Mouse (Mus musculus): ENCODE results near the gene Fscn3.

Fscn3 gene

GRCm38 (mm10) chr6:28428290-28428689 lies 701 bp downstream of the Fscn3 start, which contains the start of gene Gcc1:
Gene Gcc1 (minus strand): TSS chr6:28428390.
- no peak for DNase-seq

- DNase-seq, result no peak
Observed at GRCm38 (mm10) chr6:28429870-28430269, 2.3 kb downstream of the Fscn3 start.

GRCm38 (mm10) chr6:28430795-28431537 lies 3.4 kb downstream of the Fscn3 start:
- DNase-seq, result no peak

GRCm38 (mm10) chr6:28431538-28431855 lies 3.9 kb downstream of the Fscn3 start:
- DNase-seq, result no peak

- DNase-seq, result no peak
Observed at GRCm38 (mm10) chr6:28447937-28448336, 20.3 kb downstream of the Fscn3 start.

GRCm38 (mm10) chr6:28449253-28449652 lies 21.7 kb downstream of the Fscn3 start, which contains the start of gene Pax4:
Gene Pax4 (minus strand): TSS chr6:28449353.
- no peak for DNase-seq

- peak; percentile 15 to 18 for DNase-seq
Observed at GRCm38 (mm10) chr6:28450481-28450880, 22.9 kb downstream of the Fscn3 start.

- DNase-seq, result no peak
Observed at GRCm38 (mm10) chr6:28450977-28451376, 23.4 kb downstream of the Fscn3 start.

GRCm38 (mm10) chr6:28459221-28459668 lies 31.7 kb downstream of the Fscn3 start:
- DNase-seq, result no peak

- DNase-seq, result peak; percentile 80 to 81
Observed at GRCm38 (mm10) chr6:28460534-28460933, 32.9 kb downstream of the Fscn3 start.

- DNase-seq, result no peak
Observed at GRCm38 (mm10) chr6:28464630-28465029, 37.0 kb downstream of the Fscn3 start.

GRCm38 (mm10) chr6:28470017-28470602 lies 42.5 kb downstream of the Fscn3 start:
- no peak for DNase-seq

GRCm38 (mm10) chr6:28470621-28471020 lies 43.0 kb downstream of the Fscn3 start:
- no peak for DNase-seq

- DNase-seq, result no peak
Observed at GRCm38 (mm10) chr6:28471284-28472035, 43.9 kb downstream of the Fscn3 start.

- no peak for DNase-seq
Observed at GRCm38 (mm10) chr6:28474211-28474610, 46.6 kb downstream of the Fscn3 start.

GRCm38 (mm10) chr6:28474839-28475238 lies 47.2 kb downstream of the Fscn3 start, which contains the start of gene Snd1:
Gene Snd1 (plus strand): TSS chr6:28475139.
- no peak for DNase-seq

- DNase-seq, result peak; percentile 98 to 99
Observed at GRCm38 (mm10) chr6:28479865-28480751, 52.5 kb downstream of the Fscn3 start.

GRCm38 (mm10) chr6:28480752-28481492 lies 53.3 kb downstream of the Fscn3 start:
- no peak for DNase-seq

- no peak for DNase-seq
Observed at GRCm38 (mm10) chr6:28482711-28483315, 55.2 kb downstream of the Fscn3 start.

GRCm38 (mm10) chr6:28486008-28486407 lies 58.4 kb downstream of the Fscn3 start:
- DNase-seq, result no peak

- DNase-seq, result no peak
Observed at GRCm38 (mm10) chr6:28486471-28486870, 58.9 kb downstream of the Fscn3 start.
